Mouse (Mus musculus) gastrocnemius, postnatal 14 days (tissue): ENCODE measurements around the gene Tmod1. TPM values are rescaled to one million over a fixed set of nuclear protein-coding genes. Genes with fewer than 3 reads are reported as not detected.

Experiments used
- total RNA-seq, 2 experiments: library from RNA; stranded (reverse); gene quantifications; 2 replicates each; pipeline ENCODE4 v1.2.3; 2021

The Tmod1 gene
- total RNA-seq, 2 experiments from 2014 or later = 228 TPM

Other genes with a start within 250 kb of the Tmod1 start
- gene Aldh1b1, start 239.9 kb upstream of the Tmod1 start, total RNA-seq = 1 to 10 TPM in 1 of 2 experiments, under 1 TPM in 1; 1.00 to 1.5 TPM
- gene Igfbpl1, start 212.0 kb upstream of the Tmod1 start, total RNA-seq = not detected
- gene Stra6l, start 190.3 kb upstream of the Tmod1 start, total RNA-seq = not detected
- gene Ccdc180, start 148.6 kb upstream of the Tmod1 start, total RNA-seq = under 1 TPM in 1 of 2 experiments, not detected in 1; 0.04 TPM
- gene Tdrd7, start 73.6 kb upstream of the Tmod1 start, total RNA-seq = 1 to 10 TPM; 8.2 to 9.3 TPM
- gene Ncbp1, start 99.7 kb downstream of the Tmod1 start, total RNA-seq = 10 to 100 TPM; 13.2 to 17.5 TPM
- 10 to 100 TPM in 1 of 2 experiments, 1 to 10 TPM in 1; 9.6 to 10.4 TPM for gene Tstd2, start 99.8 kb downstream of the Tmod1 start, total RNA-seq
- 1 to 10 TPM; 7.5 to 7.8 TPM for gene Xpa, start 157.4 kb downstream of the Tmod1 start, total RNA-seq